Mouse (Mus musculus) erythroblast, embryonic 14.5 days (primary cell): ENCODE results near the gene Nanos3.

Experiments used
- GATA1 ChIP-seq: IDR thresholded peaks from 2 replicates; pipeline ENCODE4 v1.6.1; 2012; ENCODE audit warnings: low read length, inconsistent platforms, mixed read lengths
- TAL1 ChIP-seq: IDR thresholded peaks from 3 replicates; pipeline ENCODE4 v1.6.1; 2012; ENCODE audit warnings: low read length, inconsistent platforms, mixed read lengths

DNA sequence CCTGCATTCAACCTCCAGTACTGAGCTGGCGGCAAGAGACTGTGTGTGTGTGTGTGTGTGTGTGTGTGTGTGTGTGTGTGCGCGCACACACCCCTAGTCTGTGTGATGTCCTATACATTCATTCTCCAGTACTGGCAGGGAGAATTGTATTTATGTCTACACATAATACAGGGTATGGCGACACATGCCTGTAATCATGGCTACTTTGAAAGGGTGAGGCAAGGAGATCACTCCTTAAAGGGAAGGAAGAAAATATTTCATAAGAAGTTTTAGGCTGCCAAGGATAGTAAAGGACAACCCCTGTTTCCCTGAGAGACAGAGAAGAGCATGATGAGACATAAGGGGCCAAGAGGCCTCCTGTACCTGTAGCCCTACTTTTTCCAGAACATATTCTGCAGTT is 27.4 kb downstream of the Nanos3 start:
- no peak for TF ChIP-seq GATA1
- no peak for TF ChIP-seq TAL1
